Mouse (Mus musculus): ENCODE data around the gene Nubp2. TPM values are rescaled to one million over a fixed set of nuclear protein-coding genes. Genes with fewer than 3 reads are reported as not detected.

Nubp2 gene
- polyA plus RNA-seq, 1 experiment from 2014 or later, result 56.5 TPM

GRCm38 (mm10) chr17:24894061-24894994 is 8.2 kb upstream of the Nubp2 start:
- Histone ChIP-seq H3K36me3 (ENCODE audit: insufficient read depth) (peaks cover 69% of the 10 kb centered on the region), H3K27me3 (ENCODE audit: insufficient read depth, low read length) (no peaks in the 10 kb centered on the region)
- peak; percentile 9 for ATAC-seq (ENCODE audit: insufficient read depth)

GRCm38 (mm10) chr17:24893276-24893675 is 7.1 kb upstream of the Nubp2 start:
- Histone ChIP-seq H3K9me3 (ENCODE audit: low read depth, low read length) (no peaks in the 10 kb centered on the region), H3K4me3 (ENCODE audit: low read depth, low read length) (no peak overlapping the region), H3K27me3 (ENCODE audit: insufficient read depth, low read length) (no peaks in the 10 kb centered on the region), H3K36me3 (ENCODE audit: insufficient read depth) (peaks cover 66% of the 10 kb centered on the region), H3K9ac (no peak overlapping the region), H3K4me2 (no peak overlapping the region), H3K27ac (ENCODE audit: low read depth) (no peak overlapping the region), H3K4me1 (ENCODE audit: insufficient read depth) (peaks cover 4% of the 10 kb centered on the region)
- ATAC-seq (ENCODE audit: insufficient read depth), result no peak
- no peak for DNase-seq
- 92% methylated on average over 2 of the region's 2 CpGs for WGBS
- TF ChIP-seq CTCF (IDR thresholded peaks at IDR 0.05; ENCODE audit: low read depth), result no peak

More at GRCm38 (mm10) chr17:24894061-24894994, 8.2 kb upstream of the Nubp2 start:
- DNase-seq, result no peak
- Histone ChIP-seq H3K9ac (peak overlapping the region; percentile 82), H3K4me2 (peak overlapping the region; percentile 96), H3K4me3 (ENCODE audit: low read depth, low read length) (peak overlapping the region; percentile 90), H3K4me1 (ENCODE audit: insufficient read depth) (peaks cover 4% of the 10 kb centered on the region), H3K27ac (ENCODE audit: low read depth) (peak overlapping the region; percentile 21), H3K9me3 (ENCODE audit: low read depth, low read length) (no peaks in the 10 kb centered on the region)
- WGBS, result 9% methylated on average over 31 of the region's 31 CpGs
- no peak for TF ChIP-seq CTCF (IDR thresholded peaks at IDR 0.05; ENCODE audit: low read depth)

GRCm38 (mm10) chr17:24892785-24893184 is 6.6 kb upstream of the Nubp2 start:
- no peak for TF ChIP-seq CTCF (IDR thresholded peaks at IDR 0.05; ENCODE audit: low read depth)
- Histone ChIP-seq H3K9me3 (ENCODE audit: low read depth, low read length) (no peaks in the 10 kb centered on the region), H3K27me3 (ENCODE audit: insufficient read depth, low read length) (no peaks in the 10 kb centered on the region), H3K4me2 (no peak overlapping the region), H3K4me1 (ENCODE audit: insufficient read depth) (peaks cover 6% of the 10 kb centered on the region), H3K27ac (ENCODE audit: low read depth) (no peak overlapping the region), H3K4me3 (ENCODE audit: low read depth, low read length) (no peak overlapping the region), H3K36me3 (ENCODE audit: insufficient read depth) (peaks cover 63% of the 10 kb centered on the region), H3K9ac (no peak overlapping the region)
- 86% methylated on average over 12 of the region's 12 CpGs for WGBS
- no peak for DNase-seq
- ATAC-seq (ENCODE audit: insufficient read depth), result no peak

- no peak overlapping the region for H3K27ac ChIP-seq (ENCODE audit: low read depth)
- no peak for ATAC-seq (ENCODE audit: insufficient read depth)
- no peaks in the 10 kb centered on the region for H3K27me3 ChIP-seq (ENCODE audit: insufficient read depth, low read length)
- H3K4me3 ChIP-seq (ENCODE audit: low read depth, low read length), result no peak overlapping the region
- DNase-seq, result no peak
- no peaks in the 10 kb centered on the region for H3K9me3 ChIP-seq (ENCODE audit: low read depth, low read length)
- peaks cover 13% of the 10 kb centered on the region for H3K4me1 ChIP-seq (ENCODE audit: insufficient read depth)
- no peak overlapping the region for H3K9ac ChIP-seq
- WGBS, result 87% methylated on average over 13 of the region's 13 CpGs
- peaks cover 55% of the 10 kb centered on the region for H3K36me3 ChIP-seq (ENCODE audit: insufficient read depth)
- no peak overlapping the region for H3K4me2 ChIP-seq
- no peak for TF ChIP-seq CTCF (IDR thresholded peaks at IDR 0.05; ENCODE audit: low read depth)
Observed at GRCm38 (mm10) chr17:24891321-24891720, 5.2 kb upstream of the Nubp2 start.

GRCm38 (mm10) chr17:24890151-24891092 is 4.3 kb upstream of the Nubp2 start:
- peaks cover 15% of the 10 kb centered on the region for H3K4me1 ChIP-seq (ENCODE audit: insufficient read depth)
- no peak overlapping the region for H3K4me3 ChIP-seq (ENCODE audit: low read depth, low read length)
- H3K9me3 ChIP-seq (ENCODE audit: low read depth, low read length), result no peaks in the 10 kb centered on the region
- 83% methylated on average over 19 of the region's 19 CpGs for WGBS
- no peak for ATAC-seq (ENCODE audit: insufficient read depth)
- TF ChIP-seq CTCF (IDR thresholded peaks at IDR 0.05; ENCODE audit: low read depth), result no peak
- no peak overlapping the region; the same call in 1 of the 2 replicates for H3K9ac ChIP-seq
- no peak overlapping the region for H3K4me2 ChIP-seq
- no peak overlapping the region for H3K27ac ChIP-seq (ENCODE audit: low read depth)
- DNase-seq, result no peak
- peaks cover 55% of the 10 kb centered on the region for H3K36me3 ChIP-seq (ENCODE audit: insufficient read depth)
- H3K27me3 ChIP-seq (ENCODE audit: insufficient read depth, low read length), result no peaks in the 10 kb centered on the region

- peaks cover 54% of the 10 kb centered on the region for H3K36me3 ChIP-seq (ENCODE audit: insufficient read depth)
Observed at GRCm38 (mm10) chr17:24888862-24889261, 2.7 kb upstream of the Nubp2 start.

More at GRCm38 (mm10) chr17:24888862-24889261, 2.7 kb upstream of the Nubp2 start:
- Histone ChIP-seq H3K9me3 (ENCODE audit: low read depth, low read length) (no peaks in the 10 kb centered on the region), H3K4me2 (no peak overlapping the region), H3K27me3 (ENCODE audit: insufficient read depth, low read length) (no peaks in the 10 kb centered on the region), H3K9ac (no peak overlapping the region), H3K4me3 (ENCODE audit: low read depth, low read length) (no peak overlapping the region), H3K4me1 (ENCODE audit: insufficient read depth) (peaks cover 13% of the 10 kb centered on the region), H3K27ac (ENCODE audit: low read depth) (no peak overlapping the region)
- WGBS, result 88% methylated on average over 3 of the region's 3 CpGs
- ATAC-seq (ENCODE audit: insufficient read depth) (no peak), DNase-seq (no peak)
- TF ChIP-seq CTCF (IDR thresholded peaks at IDR 0.05; ENCODE audit: low read depth), result no peak

Measured in lung, embryonic 14.5 days (tissue).